In the genomic region with DNA sequence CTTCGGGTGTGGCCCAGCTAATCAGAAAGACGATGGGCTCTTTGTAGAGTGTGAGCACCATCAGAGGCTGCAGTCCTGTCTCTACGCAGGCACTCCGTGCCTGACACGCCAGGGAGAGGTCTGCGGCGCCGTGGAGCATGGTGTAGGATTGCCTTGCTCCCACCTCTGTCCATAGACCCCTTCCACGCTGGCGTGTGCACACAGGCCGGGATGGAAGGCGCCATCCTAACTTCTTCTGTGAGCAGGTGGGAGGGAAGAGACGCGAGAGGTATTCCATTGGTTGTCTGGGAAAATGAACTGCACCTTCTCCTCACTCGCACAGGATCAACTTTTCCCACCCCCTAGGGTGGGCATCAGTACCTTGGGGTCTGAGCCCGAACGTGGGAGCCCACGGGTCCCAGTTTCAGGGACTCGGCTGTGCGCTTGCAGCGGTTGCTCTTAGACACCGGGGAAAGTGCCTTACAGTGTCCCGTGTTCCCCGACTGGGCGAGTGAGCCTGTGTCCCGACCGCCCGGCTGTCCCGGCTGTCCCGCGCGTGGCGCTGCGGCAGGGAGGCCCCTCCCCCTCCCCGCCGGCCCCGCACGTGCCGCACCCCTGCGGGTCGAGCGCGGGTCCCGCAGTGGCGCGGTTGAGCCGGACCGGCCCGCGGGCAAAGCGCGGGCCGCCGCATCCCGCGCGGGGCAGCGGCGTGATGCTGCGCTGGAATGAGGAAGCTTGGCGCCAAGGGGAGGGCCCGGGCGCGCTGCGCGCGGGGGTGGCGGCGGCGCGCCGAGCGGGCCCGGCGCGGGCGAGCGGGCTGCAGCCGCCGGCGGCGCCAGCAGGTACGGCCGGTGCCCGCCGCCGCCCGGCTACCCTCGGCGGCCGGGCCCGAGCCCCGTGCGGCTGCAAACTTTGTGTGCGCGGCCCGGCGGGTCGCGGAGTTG, we compare ENCODE assay signal across 8 mouse cellular contexts. TPM values are rescaled to one million over a fixed set of nuclear protein-coding genes. Genes with fewer than 3 reads are reported as not detected.
DNase-seq lines count a peak whose midpoint lies in the region; ATAC-seq and TF ChIP-seq lines count a peak whose summit lies in the region.

Gene Ikzf1 (plus strand): TSS at position 74 of the 923 bp plus-strand sequence.

- no peak for TF ChIP-seq CTCF in liver, embryonic 14.5 days (IDR thresholded peaks at IDR 0.05; ENCODE audit: low read depth)

- TF ChIP-seq EP300 in liver, embryonic 14.5 days (IDR thresholded peaks at IDR 0.05; ENCODE audit: low read depth) = 0 out of 2 replicates have a peak, but pooled peaks have one; percentile 34

- peak within 1 kb of the TSS; percentile 55 for H3K9ac ChIP-seq in kidney, embryonic 15.5 days
- peak within 1 kb of the TSS; percentile 78 for H3K9ac ChIP-seq in heart, embryonic 16.5 days (ENCODE audit: low read length)
- H3K9ac ChIP-seq in liver, embryonic 14.5 days (replicated peaks) = peak within 1 kb of the TSS; percentile 97

- 2% methylated on average over 75 of the region's 100 CpGs for whole genome bisulfite sequencing in kidney, embryonic 15.5 days
- WGBS in heart, embryonic 16.5 days = under 1% methylated on average over 81 of the region's 100 CpGs
- WGBS in liver, embryonic 14.5 days (ENCODE audit: insufficient replicate concordance) = under 1% methylated on average over 100 of the region's 100 CpGs

- no peak within 1 kb of the TSS for H3K27ac ChIP-seq in kidney, embryonic 15.5 days
- H3K27ac ChIP-seq in heart, embryonic 16.5 days (ENCODE audit: low read length) = peak within 1 kb of the TSS; percentile 53
- peak within 1 kb of the TSS; percentile 72 for H3K27ac ChIP-seq in liver, embryonic 14.5 days

- peak; percentile 78 for ATAC-seq in kidney, embryonic 15.5 days (replicated peaks; ENCODE audit: low FRiP score)
- 0 out of 2 replicates have a peak, but pooled peaks have one; percentile 35 for ATAC-seq in heart, embryonic 16.5 days (replicated peaks; ENCODE audit: extremely low read depth, insufficient read depth, low FRiP score)
- peak; percentile 81 for ATAC-seq in liver, embryonic 14.5 days (ENCODE audit: insufficient read depth)

- H3K4me1 ChIP-seq in kidney, embryonic 15.5 days = peaks cover 19% of the 10 kb centered on the region
- peaks cover 7% of the 10 kb centered on the region for H3K4me1 ChIP-seq in heart, embryonic 16.5 days (ENCODE audit: control insufficient read depth, insufficient read depth, low read length)
- H3K4me1 ChIP-seq in liver, embryonic 14.5 days (replicated peaks; ENCODE audit: control insufficient read depth in 2 of 2, insufficient read depth in 2 of 2, low read length in 1 of 2) = peaks cover 17 to 27% of the 10 kb centered on the region in 2 experiments

- peak within 1 kb of the TSS; percentile 72 for H3K4me3 ChIP-seq in kidney, embryonic 15.5 days (replicated peaks)
- H3K4me3 ChIP-seq in heart, embryonic 16.5 days (ENCODE audit: low read length) = peak within 1 kb of the TSS; percentile 80
- peak within 1 kb of the TSS; percentile 86 to 87 for H3K4me3 ChIP-seq in liver, embryonic 14.5 days (ENCODE audit: insufficient read depth in 1 of 2, low read depth in 2 of 2, low read length in 2 of 2)

- DNase-seq in kidney, adult 9 months = no peak
- DNase-seq in c-Kit-negative CD71-positive TER-119-positive erythroid progenitor cells, embryonic 14.5 days (ENCODE audit: low read depth, low spot score) = peak; percentile 55
- peak; percentile 57 to 70 (median 63) for DNase-seq in liver, embryonic 14.5 days (ENCODE audit: low read depth in 3 of 3, low spot score in 3 of 3)
- peak; percentile 31 for DNase-seq in retina, postnatal 1 day
- no peak for DNase-seq in layer of hippocampus, adult 8-10 months (ENCODE audit: low spot score in 2 of 2)
- DNase-seq in right cerebral cortex, adult 2 months (ENCODE audit: low spot score in 2 of 2) = no peak

- no peaks in the 10 kb centered on the region for H3K9me3 ChIP-seq in kidney, embryonic 15.5 days (replicated peaks)
- H3K9me3 ChIP-seq in heart, embryonic 16.5 days (replicated peaks; ENCODE audit: control insufficient read depth, low read length) = no peaks in the 10 kb centered on the region
- H3K9me3 ChIP-seq in liver, embryonic 14.5 days (ENCODE audit: control insufficient read depth, low read length) = no peaks in the 10 kb centered on the region

- H3K4me2 ChIP-seq in kidney, embryonic 15.5 days = peak within 1 kb of the TSS; percentile 99
- H3K4me2 ChIP-seq in heart, embryonic 16.5 days (ENCODE audit: low read depth, low read length) = peak within 1 kb of the TSS; percentile 99
- peak within 1 kb of the TSS; percentile 94 for H3K4me2 ChIP-seq in liver, embryonic 14.5 days (ENCODE audit: low read depth)

- H3K27me3 ChIP-seq in kidney, embryonic 15.5 days = peaks cover 73% of the 10 kb centered on the region
- peaks cover 43% of the 10 kb centered on the region for H3K27me3 ChIP-seq in heart, embryonic 16.5 days (ENCODE audit: control insufficient read depth, insufficient read depth, low read length)
- H3K27me3 ChIP-seq in liver, embryonic 14.5 days (ENCODE audit: control insufficient read depth, insufficient read depth, low read length) = peaks cover 2% of the 10 kb centered on the region

- no peaks in the 10 kb centered on the region for H3K36me3 ChIP-seq in kidney, embryonic 15.5 days
- no peaks in the 10 kb centered on the region for H3K36me3 ChIP-seq in heart, embryonic 16.5 days (ENCODE audit: control insufficient read depth, insufficient read depth)
- H3K36me3 ChIP-seq in liver, embryonic 14.5 days (replicated peaks; ENCODE audit: control insufficient read depth, insufficient read depth, low read depth) = no peaks in the 10 kb centered on the region

RNA-seq across cellular contexts. Expression of gene Ikzf1, which starts in this region (rescaled TPM):
- polyA plus RNA-seq in kidney, embryonic 15.5 days (2015; fragmentation: Nextera tagmentation; extraction: Ambion mirVana) = 0.85 and 1.3 TPM in 2 replicates
- polyA plus RNA-seq in heart, embryonic 16.5 days (2015; fragmentation: Nextera tagmentation; extraction: Ambion mirVana) = 3.9 and 15.1 TPM in 2 replicates
- 63.3 and 65.4 TPM in 2 replicates for polyA plus RNA-seq in liver, embryonic 14.5 days (2012; rRNA removed)
- 46.6 and 60.5 TPM in 2 replicates for polyA plus RNA-seq in liver, embryonic 14.5 days (2014; fragmentation: Nextera tagmentation; extraction: Ambion mirVana)
- total RNA-seq in layer of hippocampus, adult 8-10 months (2022) = 10 to 100 TPM in 2 of 4 experiments, 1 to 10 TPM in 2; 1.5 to 10.9 (median 6.8) TPM

Comparison
In these comparisons a context has a peak if more than half of its experiments do, and no peak if none do; other contexts are left out.
1. DNase-seq: peak in c-Kit-negative CD71-positive TER-119-positive erythroid progenitor cells, embryonic 14.5 days (single experiment), liver, embryonic 14.5 days (3 of 3) and retina, postnatal 1 day (single experiment); none in kidney, adult 9 months (single experiment), layer of hippocampus, adult 8-10 months (0 of 2) and right cerebral cortex, adult 2 months (0 of 2).
2. Peak in every context shown above with its lines, with median percentiles within 50 percentile points of each other: ATAC-seq, H3K4me2 ChIP-seq, H3K4me3 ChIP-seq and H3K9ac ChIP-seq.